Mouse (Mus musculus): ENCODE measurements around the gene Gabrp.

Gabrp gene

GRCm38 (mm10) chr11:33578859-33579258 is at the start of gene Gabrp:
Gabrp (minus strand) TSS chr11:33578959.
- DNase-seq = peak; percentile 8

GRCm38 (mm10) chr11:33627136-33627742 is 48.5 kb upstream of the Gabrp start:
- DNase-seq = no peak

GRCm38 (mm10) chr11:33614218-33614617 is 35.5 kb upstream of the Gabrp start:
- peak; percentile 79 for DNase-seq

GRCm38 (mm10) chr11:33607784-33608183 is 29.0 kb upstream of the Gabrp start:
- DNase-seq = no peak

- no peak for DNase-seq
Measured at GRCm38 (mm10) chr11:33603174-33603573, 24.4 kb upstream of the Gabrp start.

- no peak for DNase-seq
Measured at GRCm38 (mm10) chr11:33598986-33599385, 20.2 kb upstream of the Gabrp start, which contains the start of gene D130052B06Rik. D130052B06Rik (plus strand) TSS chr11:33599302.

- no peak for DNase-seq
Measured at GRCm38 (mm10) chr11:33596655-33597054, 17.9 kb upstream of the Gabrp start.

- DNase-seq = no peak
Measured at GRCm38 (mm10) chr11:33592826-33593225, 14.1 kb upstream of the Gabrp start.

GRCm38 (mm10) chr11:33590771-33591170 is 12.0 kb upstream of the Gabrp start:
- DNase-seq = no peak

- DNase-seq = no peak
Measured at GRCm38 (mm10) chr11:33586614-33587013, 7.9 kb upstream of the Gabrp start.

GRCm38 (mm10) chr11:33579621-33580020 is 862 bp upstream of the Gabrp start:
- DNase-seq = peak; percentile 6

GRCm38 (mm10) chr11:33574944-33575343 is 3.8 kb downstream of the Gabrp start:
- no peak for DNase-seq

GRCm38 (mm10) chr11:33570413-33570812 is 8.3 kb downstream of the Gabrp start:
- peak; percentile 26 for DNase-seq

GRCm38 (mm10) chr11:33563921-33564320 is 14.8 kb downstream of the Gabrp start:
- DNase-seq = no peak

- DNase-seq = peak; percentile 4
Measured at GRCm38 (mm10) chr11:33554123-33554522, 24.6 kb downstream of the Gabrp start.

GRCm38 (mm10) chr11:33550861-33551560 is 27.7 kb downstream of the Gabrp start:
- no peak for DNase-seq

GRCm38 (mm10) chr11:33547386-33547785 is 31.4 kb downstream of the Gabrp start:
- peak; percentile 57 for DNase-seq

- DNase-seq = no peak
Measured at GRCm38 (mm10) chr11:33544945-33545344, 33.8 kb downstream of the Gabrp start.

- no peak for DNase-seq
Measured at GRCm38 (mm10) chr11:33544121-33544520, 34.6 kb downstream of the Gabrp start.

GRCm38 (mm10) chr11:33537390-33538125 is 41.2 kb downstream of the Gabrp start:
- DNase-seq = no peak

- no peak for DNase-seq
Measured at GRCm38 (mm10) chr11:33536636-33537035, 42.1 kb downstream of the Gabrp start.

- DNase-seq = no peak
Measured at GRCm38 (mm10) chr11:33534541-33534940, 44.2 kb downstream of the Gabrp start.

- DNase-seq = no peak
Measured at GRCm38 (mm10) chr11:33533577-33533976, 45.2 kb downstream of the Gabrp start.

- no peak for DNase-seq
Measured at GRCm38 (mm10) chr11:33529576-33529975, 49.2 kb downstream of the Gabrp start.
